Mouse (Mus musculus): ENCODE results near the gene Cpn2. TPM values are rescaled to one million over a fixed set of nuclear protein-coding genes. Genes with fewer than 3 reads are reported as not detected.
A peak's percentile ranks its signal among the peaks of the same experiment; 100 is the strongest.

The Cpn2 gene
- polyA plus RNA-seq, 1 experiment, result not detected

GRCm38 (mm10) chr16:30252003-30252418 lies 15.3 kb downstream of the Cpn2 start:
- peak; percentile 59 to 72 for DNase-seq (ENCODE audit: low read depth in 1 of 2, low spot score in 2 of 2)
- Histone ChIP-seq H3K36me3 (ENCODE audit: control insufficient read depth, insufficient read depth, low read length) (no peaks in the 10 kb centered on the region), H3K27me3 (ENCODE audit: control insufficient read depth, insufficient read depth, low read length) (no peaks in the 10 kb centered on the region), H3K27ac (ENCODE audit: insufficient read depth, low read length) (no peak overlapping the region), H3K4me1 (ENCODE audit: control insufficient read depth, insufficient read depth, insufficient read length) (no peaks in the 10 kb centered on the region), H3K4me3 (ENCODE audit: extremely low read depth, insufficient read depth, insufficient read length) (no peak overlapping the region)
- TF ChIP-seq CTCF (IDR thresholded peaks at IDR 0.05; ENCODE audit: extremely low read depth, insufficient read depth, insufficient read length, insufficient replicate concordance) (peak; percentile 99), POLR2A (IDR thresholded peaks at IDR 0.05; ENCODE audit: low read depth, low read length) (no peak)
- WGBS, result 2% methylated on average over 21 of the region's 21 CpGs

DNA sequence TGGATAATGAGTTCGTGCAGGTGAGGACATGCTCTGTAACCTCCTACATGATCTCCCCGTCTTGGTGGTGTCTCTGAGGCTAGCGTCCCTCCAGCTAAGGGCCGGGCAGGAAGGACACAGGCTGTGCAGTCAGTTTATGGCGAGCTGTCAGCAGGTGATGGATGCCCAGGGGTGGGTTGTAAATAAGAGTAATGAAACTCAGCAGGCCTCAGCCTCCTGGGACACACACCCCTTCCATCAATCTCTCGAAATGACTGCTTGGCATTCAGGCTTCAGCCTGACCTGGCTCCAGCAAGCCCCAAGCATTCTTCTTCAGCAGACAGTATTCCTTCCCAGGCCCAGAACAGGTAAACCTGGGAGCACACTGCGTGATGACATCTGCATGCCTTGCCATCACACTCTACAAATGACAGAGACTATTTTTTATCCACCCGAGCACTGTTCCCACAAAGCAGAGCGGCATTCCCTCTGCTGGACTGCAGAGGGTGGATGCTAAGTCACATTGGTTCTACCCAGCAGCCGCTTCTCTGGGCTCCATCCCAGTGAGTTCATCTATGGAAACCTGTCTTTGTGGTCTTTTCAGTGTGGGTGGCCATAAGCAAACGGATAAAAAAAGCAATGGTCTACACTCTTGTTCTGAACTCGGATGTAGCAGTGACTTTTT lies 23.1 kb downstream of the Cpn2 start:
- Histone ChIP-seq H3K4me1 (ENCODE audit: control insufficient read depth, insufficient read depth, insufficient read length) (no peaks in the 10 kb centered on the region), H3K27me3 (ENCODE audit: control insufficient read depth, insufficient read depth, low read length) (no peaks in the 10 kb centered on the region), H3K27ac (ENCODE audit: insufficient read depth, low read length) (no peak overlapping the region), H3K36me3 (ENCODE audit: control insufficient read depth, insufficient read depth, low read length) (no peaks in the 10 kb centered on the region), H3K4me3 (ENCODE audit: extremely low read depth, insufficient read depth, insufficient read length) (no peak overlapping the region)
- WGBS, result 88% methylated on average over 12 of the region's 12 CpGs
- DNase-seq (ENCODE audit: low read depth in 1 of 2, low spot score in 2 of 2), result no peak
- TF ChIP-seq POLR2A (IDR thresholded peaks at IDR 0.05; ENCODE audit: low read depth, low read length) (no peak), CTCF (IDR thresholded peaks at IDR 0.05; ENCODE audit: extremely low read depth, insufficient read depth, insufficient read length, insufficient replicate concordance) (no peak)

GRCm38 (mm10) chr16:30241623-30242022 lies 25.7 kb downstream of the Cpn2 start:
- Histone ChIP-seq H3K27ac (ENCODE audit: insufficient read depth, low read length) (no peak overlapping the region), H3K4me1 (ENCODE audit: control insufficient read depth, insufficient read depth, insufficient read length) (no peaks in the 10 kb centered on the region), H3K27me3 (ENCODE audit: control insufficient read depth, insufficient read depth, low read length) (no peaks in the 10 kb centered on the region), H3K4me3 (ENCODE audit: extremely low read depth, insufficient read depth, insufficient read length) (no peak overlapping the region), H3K36me3 (ENCODE audit: control insufficient read depth, insufficient read depth, low read length) (no peaks in the 10 kb centered on the region)
- no peak for TF ChIP-seq POLR2A (IDR thresholded peaks at IDR 0.05; ENCODE audit: low read depth, low read length)
- no peak for TF ChIP-seq CTCF (IDR thresholded peaks at IDR 0.05; ENCODE audit: extremely low read depth, insufficient read depth, insufficient read length, insufficient replicate concordance)
- no peak for DNase-seq (ENCODE audit: low read depth in 1 of 2, low spot score in 2 of 2)
- 66% methylated on average over 2 of the region's 2 CpGs for WGBS

DNA sequence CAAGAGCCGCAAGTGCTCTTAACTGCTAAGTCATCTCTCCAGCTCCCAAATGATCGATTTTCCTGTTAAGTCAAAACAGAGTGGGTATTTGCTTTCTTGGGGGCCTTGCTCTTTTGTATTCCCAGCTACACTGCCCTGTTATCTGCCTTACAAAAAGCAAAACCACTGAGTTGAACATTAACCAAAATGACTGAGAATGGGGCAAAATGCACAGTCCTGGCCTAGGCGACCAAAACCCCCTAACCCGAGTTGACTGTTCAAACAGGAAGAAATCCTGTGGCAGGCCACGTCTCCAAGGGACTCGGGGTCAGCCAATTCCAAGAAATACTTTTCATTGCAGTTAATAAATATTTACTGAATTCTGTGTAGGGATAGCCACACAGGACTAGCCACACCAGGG lies 28.5 kb downstream of the Cpn2 start:
- H3K4me1 ChIP-seq (ENCODE audit: control insufficient read depth, insufficient read depth, insufficient read length), result peaks cover 7% of the 10 kb centered on the region
- H3K36me3 ChIP-seq (ENCODE audit: control insufficient read depth, insufficient read depth, low read length), result no peaks in the 10 kb centered on the region
- TF ChIP-seq CTCF (IDR thresholded peaks at IDR 0.05; ENCODE audit: extremely low read depth, insufficient read depth, insufficient read length, insufficient replicate concordance) (no peak), POLR2A (IDR thresholded peaks at IDR 0.05; ENCODE audit: low read depth, low read length) (no peak)
- DNase-seq (ENCODE audit: low read depth in 1 of 2, low spot score in 2 of 2), result no peak
- no peaks in the 10 kb centered on the region for H3K27me3 ChIP-seq (ENCODE audit: control insufficient read depth, insufficient read depth, low read length)
- H3K27ac ChIP-seq (ENCODE audit: insufficient read depth, low read length), result no peak overlapping the region
- H3K4me3 ChIP-seq (ENCODE audit: extremely low read depth, insufficient read depth, insufficient read length), result no peak overlapping the region
- WGBS, result 74% methylated on average over 6 of the region's 6 CpGs

DNA sequence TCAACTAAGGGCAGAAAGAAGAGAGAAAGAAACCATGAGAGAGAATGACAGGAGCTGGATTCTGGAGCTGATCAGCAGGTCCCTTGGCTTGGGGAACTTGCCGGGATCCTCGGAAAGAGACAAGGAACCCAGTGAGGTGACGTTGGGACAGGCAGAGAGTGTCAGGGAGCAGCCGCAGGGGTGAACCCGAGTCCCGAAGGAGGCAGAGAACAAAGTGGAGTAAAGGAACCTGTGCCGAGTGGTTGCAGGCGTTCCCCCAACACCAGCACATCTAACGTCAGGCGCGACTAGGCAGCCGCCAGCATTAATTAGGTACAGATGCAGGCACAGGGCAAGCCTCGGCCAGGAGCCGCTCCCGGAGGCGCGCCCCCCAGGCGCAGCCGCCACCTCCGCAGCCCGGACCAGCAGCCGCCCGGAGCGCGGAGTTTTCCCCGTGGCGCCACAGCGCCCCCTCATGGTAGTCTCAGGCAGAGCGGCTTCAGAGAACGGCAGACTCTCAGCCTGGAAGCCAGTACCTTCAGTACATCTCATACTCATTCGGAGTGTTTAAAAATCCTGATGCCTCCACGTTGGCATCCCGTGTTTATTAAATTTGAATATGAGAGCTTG lies 31.1 kb downstream of the Cpn2 start:
- no peaks in the 10 kb centered on the region for H3K27me3 ChIP-seq (ENCODE audit: control insufficient read depth, insufficient read depth, low read length)
- peak; percentile 40 to 75 for DNase-seq (ENCODE audit: low read depth in 1 of 2, low spot score in 2 of 2)
- TF ChIP-seq POLR2A (IDR thresholded peaks at IDR 0.05; ENCODE audit: low read depth, low read length) (no peak), CTCF (IDR thresholded peaks at IDR 0.05; ENCODE audit: extremely low read depth, insufficient read depth, insufficient read length, insufficient replicate concordance) (peak; percentile 97)
- H3K4me1 ChIP-seq (ENCODE audit: control insufficient read depth, insufficient read depth, insufficient read length), result peaks cover 15% of the 10 kb centered on the region
- no peak overlapping the region for H3K27ac ChIP-seq (ENCODE audit: insufficient read depth, low read length)
- no peaks in the 10 kb centered on the region for H3K36me3 ChIP-seq (ENCODE audit: control insufficient read depth, insufficient read depth, low read length)
- H3K4me3 ChIP-seq (ENCODE audit: extremely low read depth, insufficient read depth, insufficient read length), result peak overlapping the region; percentile 47; the same call in 1 of the 2 replicates
- 2% methylated on average over 33 of the region's 33 CpGs for WGBS

DNA sequence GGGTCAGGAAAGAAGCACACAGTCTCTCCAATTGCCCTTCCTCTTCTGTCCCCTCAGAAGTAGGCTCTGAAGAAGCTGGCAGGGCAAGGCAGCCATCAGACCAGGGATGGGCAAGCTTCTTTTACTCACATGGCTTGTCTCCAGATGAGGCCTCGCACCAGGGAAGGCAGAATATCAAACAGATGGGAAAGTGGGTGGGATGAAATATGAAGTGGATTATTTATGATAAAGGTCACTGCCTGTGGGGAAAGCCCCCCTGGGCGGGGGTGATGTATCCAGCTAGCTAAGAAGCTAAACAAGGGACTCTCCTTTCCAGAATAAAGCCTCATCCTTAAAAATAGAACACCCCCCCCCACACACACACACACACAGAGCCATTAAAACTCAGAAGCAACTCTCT lies 31.7 kb downstream of the Cpn2 start:
- Histone ChIP-seq H3K4me1 (ENCODE audit: control insufficient read depth, insufficient read depth, insufficient read length) (peaks cover 15% of the 10 kb centered on the region), H3K27me3 (ENCODE audit: control insufficient read depth, insufficient read depth, low read length) (no peaks in the 10 kb centered on the region), H3K27ac (ENCODE audit: insufficient read depth, low read length) (no peak overlapping the region), H3K4me3 (ENCODE audit: extremely low read depth, insufficient read depth, insufficient read length) (no peak overlapping the region), H3K36me3 (ENCODE audit: control insufficient read depth, insufficient read depth, low read length) (no peaks in the 10 kb centered on the region)
- no peak for DNase-seq (ENCODE audit: low read depth in 1 of 2, low spot score in 2 of 2)
- WGBS, result 74% methylated on average over 2 of the region's 2 CpGs
- TF ChIP-seq CTCF (IDR thresholded peaks at IDR 0.05; ENCODE audit: extremely low read depth, insufficient read depth, insufficient read length, insufficient replicate concordance), result no peak
- TF ChIP-seq POLR2A (IDR thresholded peaks at IDR 0.05; ENCODE audit: low read depth, low read length), result no peak
